ENCODE assay signal across 12 mouse cellular contexts in genomic region chr12:55538328-55538971, GRCm38 (mm10). TPM values are rescaled to one million over a fixed set of nuclear protein-coding genes. Genes with fewer than 3 reads are reported as not detected.
A peak's percentile ranks its signal among the peaks of the same experiment; 100 is the strongest.
DNase-seq lines count a peak whose midpoint lies in the region; ATAC-seq lines count a peak whose summit lies in the region.
"Had no signal": no experiment of that assay in that cellular context is flagged by ENCODE, and none has a peak within 500 bp of the region (broad histone marks: within the 10 kb centered on the region; RNA-seq: fewer than 3 reads in every experiment).

No protein-coding gene starts in this region.

- H3K9ac ChIP-seq in heart, embryonic 11.5 days (ENCODE audit: low read depth, low read length), result no peak overlapping the region
- H3K9ac ChIP-seq in midbrain, embryonic 11.5 days (ENCODE audit: low read length), result no peak overlapping the region
- no peak overlapping the region for H3K9ac ChIP-seq in midbrain, embryonic 12.5 days (replicated peaks)

- H3K27ac ChIP-seq in heart, embryonic 11.5 days (ENCODE audit: low read depth, low read length), result no peak overlapping the region
- H3K27ac ChIP-seq in midbrain, embryonic 11.5 days (ENCODE audit: low read depth, low read length), result no peak overlapping the region
- no peak overlapping the region for H3K27ac ChIP-seq in midbrain, embryonic 10.5 days (replicated peaks)
- no peak overlapping the region for H3K27ac ChIP-seq in midbrain, embryonic 12.5 days (replicated peaks)
- H3K27ac ChIP-seq: layer of hippocampus, adult 2 months had no signal

- H3K4me2 ChIP-seq in heart, embryonic 11.5 days, result no peak overlapping the region
- H3K4me2 ChIP-seq in midbrain, embryonic 11.5 days, result no peak overlapping the region
- H3K4me2 ChIP-seq in midbrain, embryonic 12.5 days (replicated peaks), result no peak overlapping the region

- H3K27me3 ChIP-seq in heart, embryonic 11.5 days (ENCODE audit: control insufficient read depth, insufficient read depth, low read length), result peaks cover 6% of the 10 kb centered on the region; the same call in 1 of the 2 replicates
- H3K27me3 ChIP-seq in midbrain, embryonic 11.5 days (ENCODE audit: control insufficient read depth, insufficient read depth, low read length), result no peaks in the 10 kb centered on the region
- peaks cover 10% of the 10 kb centered on the region for H3K27me3 ChIP-seq in midbrain, embryonic 10.5 days (ENCODE audit: low read depth, poor library complexity, severe bottlenecking)
- no peaks in the 10 kb centered on the region for H3K27me3 ChIP-seq in midbrain, embryonic 12.5 days

- intact Hi-C loops in heart, postnatal 25 days (cut with DNase I), result no loop called here

- no peaks in the 10 kb centered on the region for H3K9me3 ChIP-seq in heart, embryonic 11.5 days (replicated peaks; ENCODE audit: control insufficient read depth, low read length)
- H3K9me3 ChIP-seq in midbrain, embryonic 11.5 days (ENCODE audit: control insufficient read depth, low read length), result no peaks in the 10 kb centered on the region
- H3K9me3 ChIP-seq in midbrain, embryonic 10.5 days (replicated peaks), result no peaks in the 10 kb centered on the region
- no peaks in the 10 kb centered on the region for H3K9me3 ChIP-seq in midbrain, embryonic 12.5 days

- no peak overlapping the region for H3K4me3 ChIP-seq in heart, embryonic 11.5 days (ENCODE audit: low read depth, low read length)
- H3K4me3 ChIP-seq in midbrain, embryonic 11.5 days (ENCODE audit: low read depth, low read length), result no peak overlapping the region
- no peak overlapping the region for H3K4me3 ChIP-seq in midbrain, embryonic 10.5 days
- no peak overlapping the region for H3K4me3 ChIP-seq in midbrain, embryonic 12.5 days
- H3K4me3 ChIP-seq: erythroblast, embryonic 14.5 days; layer of hippocampus, adult 2 months had no signal

- H3K36me3 ChIP-seq in heart, embryonic 11.5 days (ENCODE audit: control insufficient read depth, insufficient read depth, low read length), result no peaks in the 10 kb centered on the region
- no peaks in the 10 kb centered on the region for H3K36me3 ChIP-seq in midbrain, embryonic 11.5 days (ENCODE audit: control insufficient read depth, insufficient read depth, low read length)
- H3K36me3 ChIP-seq in midbrain, embryonic 10.5 days, result no peaks in the 10 kb centered on the region
- H3K36me3 ChIP-seq in midbrain, embryonic 12.5 days, result no peaks in the 10 kb centered on the region

- ATAC-seq in heart, embryonic 11.5 days (replicated peaks; ENCODE audit: insufficient number of reproducible peaks, low FRiP score, low TSS enrichment), result peak; percentile 57; the same call in 1 of the 2 replicates
- peak; percentile 63 for ATAC-seq in midbrain, embryonic 11.5 days (ENCODE audit: low FRiP score)
- ATAC-seq in midbrain, embryonic 12.5 days (ENCODE audit: low FRiP score, low read depth), result peak; percentile 64
- ATAC-seq in inflammation-experienced regulatory T-cells, adult 6 months, result no peak

- DNase-seq in heart, postnatal 25 days (ENCODE audit: low spot score), result no peak
- no peak for DNase-seq in midbrain, embryonic 11.5 days (ENCODE audit: low spot score, missing footprints)
- DNase-seq in midbrain, embryonic 10.5 days (ENCODE audit: low spot score), result no peak
- DNase-seq in left cerebral cortex, adult 18-20 months (ENCODE audit: low spot score in 2 of 2), result no peak
- no peak for DNase-seq in spleen, postnatal 4 days (ENCODE audit: low spot score in 2 of 2)
- DNase-seq: lung, postnatal 10 days; thymus, adult 18-20 months had no signal

- no peaks in the 10 kb centered on the region for H3K4me1 ChIP-seq in heart, embryonic 11.5 days (ENCODE audit: control insufficient read depth, insufficient read depth, low read length)
- no peaks in the 10 kb centered on the region for H3K4me1 ChIP-seq in midbrain, embryonic 11.5 days (ENCODE audit: control insufficient read depth, insufficient read depth, low read length)
- peaks cover 7% of the 10 kb centered on the region for H3K4me1 ChIP-seq in midbrain, embryonic 10.5 days
- H3K4me1 ChIP-seq in midbrain, embryonic 12.5 days, result peaks cover 16% of the 10 kb centered on the region; the same call in 1 of the 2 replicates

- 84% methylated on average over 1 of the region's 1 CpGs for WGBS in heart, embryonic 11.5 days (ENCODE audit: insufficient replicate concordance)
- 96% methylated on average over 1 of the region's 1 CpGs for WGBS in midbrain, embryonic 11.5 days
- WGBS in midbrain, embryonic 10.5 days, result 82% methylated on average over 1 of the region's 1 CpGs
- WGBS in midbrain, embryonic 12.5 days, result 77% methylated on average over 1 of the region's 1 CpGs

RNA-seq across cellular contexts. Expression of gene Aldoart2, which starts 26.6 kb away (rescaled TPM):
- polyA plus RNA-seq in heart, embryonic 11.5 days (2014; fragmentation: Nextera tagmentation; extraction: Ambion mirVana), result 0.19 and 0.28 TPM in 2 replicates
- total RNA-seq in heart, postnatal 25 days (2021), result not detected
- not detected in 2 replicates for polyA plus RNA-seq in midbrain, embryonic 11.5 days (2014; fragmentation: Nextera tagmentation; extraction: Ambion mirVana)
- polyA plus RNA-seq in midbrain, embryonic 10.5 days (2016; fragmentation: Nextera tagmentation; extraction: Ambion mirVana), result not detected in 2 replicates
- not detected in 2 replicates for polyA plus RNA-seq in midbrain, embryonic 12.5 days (2016; fragmentation: Nextera tagmentation; extraction: Ambion mirVana)
- total RNA-seq in left cerebral cortex, adult 18-20 months (2021), result under 1 TPM in 1 of 2 experiments, not detected in 1; 0.21 TPM
- under 1 TPM in 2 of 3 experiments, not detected in 1; 0.23 to 0.40 TPM for polyA plus RNA-seq in inflammation-experienced regulatory T-cells, adult 6 months (2017; shearing (Covaris generic))
- total RNA-seq: layer of hippocampus, adult 2 months had no signal

RNA-seq across cellular contexts. Expression of gene Nfkbia, which starts 46.0 kb away (rescaled TPM):
- 42.6 and 52.2 TPM in 2 replicates for polyA plus RNA-seq in heart, embryonic 11.5 days (2014; fragmentation: Nextera tagmentation; extraction: Ambion mirVana)
- total RNA-seq in heart, postnatal 25 days (2021), result 10 to 100 TPM; 40.8 to 42.7 TPM
- 43.1 and 45.0 TPM in 2 replicates for polyA plus RNA-seq in midbrain, embryonic 11.5 days (2014; fragmentation: Nextera tagmentation; extraction: Ambion mirVana)
- polyA plus RNA-seq in midbrain, embryonic 10.5 days (2016; fragmentation: Nextera tagmentation; extraction: Ambion mirVana), result 39.0 and 43.8 TPM in 2 replicates
- 35.7 and 40.4 TPM in 2 replicates for polyA plus RNA-seq in midbrain, embryonic 12.5 days (2016; fragmentation: Nextera tagmentation; extraction: Ambion mirVana)
- total RNA-seq in left cerebral cortex, adult 18-20 months (2021), result 10 to 100 TPM; 27.2 to 32.0 TPM
- 100 to 1,000 TPM; 545 to 574 (median 562) TPM for polyA plus RNA-seq in inflammation-experienced regulatory T-cells, adult 6 months (2017; shearing (Covaris generic))

Comparison
In these comparisons a context has a peak if more than half of its experiments do, and no peak if none do; other contexts are left out.
1. RNA of gene Nfkbia, which starts 46.0 kb away (polyA plus RNA-seq): 545 to 574 TPM in inflammation-experienced regulatory T-cells, adult 6 months; 43.1 to 45.0 TPM in midbrain, embryonic 11.5 days, 42.6 to 52.2 TPM in heart, embryonic 11.5 days, 35.7 to 40.4 TPM in midbrain, embryonic 12.5 days and 39.0 to 43.8 TPM in midbrain, embryonic 10.5 days; every median in the first group is over 10 times any median in the second.